Mouse (Mus musculus) lung, adult 18-20 months (tissue): ENCODE data around the gene Hdhd5.
A peak's percentile ranks its signal among the peaks of the same experiment; 100 is the strongest.

Source experiments
- DNase-seq, 2 experiments: peaks; one replicate each; pipeline ENCODE4 v3.0.0; 2022; ENCODE audit warnings: mixed read lengths in 2 of 2

Gene Hdhd5

DNA sequence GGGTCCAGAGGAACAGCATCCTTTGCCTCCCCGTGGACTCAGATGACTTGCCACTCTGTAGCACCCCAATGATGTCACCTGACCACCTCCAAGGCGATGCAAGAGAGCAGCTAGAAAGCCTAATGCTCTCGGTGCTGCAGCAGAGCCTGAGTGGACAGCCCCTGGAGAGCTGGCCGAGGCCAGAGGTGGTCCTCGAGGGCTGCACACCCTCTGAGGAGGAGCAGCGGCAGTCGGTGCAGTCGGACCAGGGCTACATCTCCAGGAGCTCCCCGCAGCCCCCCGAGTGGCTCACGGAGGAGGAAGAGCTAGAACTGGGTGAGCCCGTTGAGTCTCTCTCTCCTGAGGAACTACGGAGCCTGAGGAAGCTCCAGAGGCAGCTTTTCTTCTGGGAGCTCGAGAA is 49.1 kb downstream of the Hdhd5 start:
- DNase-seq: no peak

DNA sequence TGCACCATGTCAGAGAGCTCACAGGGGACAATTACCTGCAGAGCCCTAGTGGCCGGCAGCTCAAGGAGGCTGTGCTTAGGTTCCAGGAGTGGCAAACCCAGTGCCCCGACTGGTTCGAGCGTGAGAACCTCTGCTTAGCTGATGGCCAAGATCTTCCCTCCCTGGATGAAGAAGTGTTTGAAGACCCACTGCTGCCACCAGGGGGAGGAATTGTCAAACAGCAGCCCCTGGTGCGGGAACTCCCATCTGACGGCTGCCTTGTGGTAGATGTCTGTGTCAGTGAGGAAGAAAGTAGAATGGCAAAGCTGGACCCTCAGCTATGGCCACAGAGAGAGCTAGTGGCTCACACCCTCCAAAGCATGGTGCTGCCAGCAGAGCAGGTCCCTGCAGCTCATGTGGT is 49.6 kb downstream of the Hdhd5 start:
- no peak for DNase-seq

DNA sequence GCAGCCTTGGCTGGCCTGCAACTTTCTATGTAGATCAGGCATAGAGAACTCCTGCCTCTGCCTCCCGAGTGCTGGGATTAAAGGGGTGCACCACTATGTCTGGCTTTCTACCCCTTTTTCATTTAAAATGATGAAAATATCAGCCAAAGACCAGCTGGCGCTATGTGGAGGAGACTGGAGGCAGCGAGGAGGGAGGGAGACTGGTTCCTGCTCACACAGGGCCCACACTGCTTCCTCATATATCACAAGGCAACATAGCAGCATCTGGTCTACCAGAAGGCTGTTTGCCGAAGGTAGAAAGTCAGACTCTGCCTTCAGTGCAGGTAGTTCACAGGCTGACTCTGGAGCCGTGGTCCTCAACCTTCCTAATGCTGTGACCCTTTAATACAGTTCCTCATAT is 50.8 kb downstream of the Hdhd5 start:
- DNase-seq: no peak

DNA sequence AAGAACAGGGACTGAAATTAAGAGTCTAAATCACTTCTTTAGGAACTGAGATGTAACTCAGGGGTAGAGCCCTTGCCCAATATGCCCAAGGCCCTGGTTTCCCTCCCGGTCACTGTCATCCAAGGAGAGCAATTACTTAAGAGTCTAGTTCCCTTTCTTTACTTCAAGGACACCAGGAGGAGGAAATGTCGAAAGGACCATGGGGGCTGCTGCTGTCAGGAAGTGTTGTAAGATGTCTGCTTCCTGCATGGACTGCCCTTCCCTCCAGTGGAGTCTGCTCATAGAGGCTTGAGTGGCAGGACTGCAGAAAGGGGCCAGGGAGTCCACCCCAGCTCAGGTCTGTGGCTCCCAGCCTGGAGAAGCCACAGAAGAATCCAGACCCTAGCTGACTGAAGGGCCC is 51.8 kb downstream of the Hdhd5 start:
- peak in 1 of 2 experiments; percentile 57 for DNase-seq

DNA sequence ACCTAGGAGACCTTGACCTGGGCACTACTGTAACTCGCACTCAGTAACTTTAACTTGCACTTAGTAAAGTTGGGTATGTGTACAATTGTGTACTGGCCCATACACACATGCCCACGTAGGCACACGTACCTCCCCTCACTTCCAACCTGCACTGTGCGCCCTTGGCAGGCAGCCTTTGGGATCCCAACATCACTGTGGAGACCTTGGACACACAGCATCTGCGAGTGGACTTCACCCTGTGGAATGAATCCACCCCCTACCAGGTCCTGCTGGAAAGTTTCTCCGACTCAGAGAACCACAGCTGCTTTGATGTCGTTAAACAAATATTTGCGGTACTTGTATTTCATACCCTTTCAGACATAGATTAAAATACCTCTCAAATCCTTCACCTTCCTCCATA is 55.8 kb downstream of the Hdhd5 start:
- no peak for DNase-seq

GRCm38 (mm10) chr6:120473427-120473826 is 57.7 kb downstream of the Hdhd5 start:
- DNase-seq: peak; percentile 71 to 79

DNA sequence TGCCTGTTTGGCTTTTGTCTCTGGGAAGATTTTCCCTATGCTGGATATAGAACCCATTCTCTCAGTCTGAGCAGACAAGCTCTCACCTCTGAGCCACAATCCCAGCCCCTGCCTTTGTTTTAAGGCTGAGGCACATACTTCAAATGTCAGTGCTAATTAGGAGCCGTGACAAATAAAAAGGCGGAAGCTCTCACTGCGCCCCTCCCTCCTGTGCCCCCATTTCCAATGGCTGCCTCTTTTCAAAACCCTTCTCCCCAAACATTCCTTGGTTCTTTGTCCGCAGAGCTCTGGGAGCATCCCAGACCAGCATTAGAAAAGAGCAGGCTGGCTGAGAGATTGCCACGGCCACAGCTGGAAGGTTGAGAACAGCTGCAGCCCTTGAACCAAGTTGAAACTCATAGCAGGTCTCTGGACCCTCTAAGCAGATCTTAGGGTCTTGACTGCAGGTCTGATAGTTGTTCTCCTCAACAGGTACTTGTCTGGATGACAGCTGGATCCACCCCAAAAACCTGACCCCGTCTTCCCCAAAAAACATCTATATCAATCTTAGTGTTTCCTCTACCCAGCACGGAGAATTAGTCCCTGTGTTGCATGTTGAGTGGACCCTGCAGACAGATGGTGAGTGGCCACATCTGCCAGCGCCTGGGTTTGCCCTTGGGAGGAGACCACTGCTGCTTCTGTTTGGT is 58.5 kb downstream of the Hdhd5 start:
- no peak for DNase-seq

DNA sequence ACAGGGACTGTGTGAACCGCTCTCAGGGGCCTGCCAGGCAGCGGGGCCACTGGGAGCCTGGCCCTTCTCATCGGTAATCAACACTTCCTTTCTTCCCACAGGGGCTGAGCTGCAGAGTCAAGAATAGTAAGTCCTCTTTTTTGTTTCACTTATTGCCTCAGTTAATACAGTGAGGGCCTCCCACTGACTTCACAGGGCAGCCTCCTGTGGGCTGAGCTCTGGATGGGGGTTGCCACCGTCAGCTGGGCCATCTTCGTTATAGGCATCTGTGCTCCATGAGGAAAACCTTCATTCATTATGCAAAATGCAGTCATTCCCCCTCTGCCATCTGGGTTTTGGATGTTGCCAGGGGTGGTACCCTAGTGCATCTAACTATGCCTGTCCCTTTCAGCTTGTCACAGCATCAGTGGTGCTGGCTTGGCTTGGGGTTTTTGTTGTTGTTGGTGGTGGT is 59.1 kb downstream of the Hdhd5 start:
- DNase-seq: no peak

- DNase-seq: no peak
Observed at GRCm38 (mm10) chr6:120470666-120471065, 60.5 kb downstream of the Hdhd5 start.

DNA sequence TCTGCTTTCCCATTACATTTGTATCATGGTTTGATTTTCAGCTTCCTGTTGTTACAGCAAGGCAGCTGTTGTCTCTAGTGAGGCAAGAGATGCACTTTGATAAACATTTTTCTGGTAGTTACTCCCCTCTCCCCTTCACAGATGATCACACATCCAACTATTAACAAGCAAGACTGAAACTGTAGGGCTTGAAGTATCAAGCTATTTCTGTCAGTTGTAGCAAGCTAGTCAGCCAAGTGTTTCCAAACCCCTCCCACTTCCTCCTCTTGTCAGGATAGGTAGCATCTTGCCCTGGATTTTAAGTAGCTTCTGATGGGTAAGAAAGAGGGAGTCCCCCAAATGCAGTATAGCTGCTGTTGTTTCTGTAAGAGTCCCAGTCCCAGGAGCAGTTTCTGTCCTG is 61.3 kb downstream of the Hdhd5 start:
- no peak for DNase-seq

DNA sequence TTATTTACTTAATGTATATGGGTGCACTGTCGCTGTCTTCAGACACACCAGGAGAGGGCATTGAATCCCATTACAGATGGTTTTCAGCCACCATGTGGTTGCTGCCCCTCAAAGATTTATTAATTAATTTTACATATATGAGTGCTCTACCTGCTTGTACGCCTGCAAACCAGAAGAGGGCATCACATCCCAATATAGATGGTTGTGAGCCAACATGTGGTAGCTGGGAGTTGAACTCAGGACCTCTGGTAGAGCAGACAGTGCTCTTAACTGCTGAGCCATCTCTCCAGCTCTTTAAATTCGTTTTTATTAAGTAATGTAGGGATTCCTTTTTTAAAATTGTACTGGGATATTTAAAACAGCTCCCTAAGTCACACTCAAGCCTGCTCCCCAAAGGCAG is 61.9 kb downstream of the Hdhd5 start:
- DNase-seq: no peak

DNA sequence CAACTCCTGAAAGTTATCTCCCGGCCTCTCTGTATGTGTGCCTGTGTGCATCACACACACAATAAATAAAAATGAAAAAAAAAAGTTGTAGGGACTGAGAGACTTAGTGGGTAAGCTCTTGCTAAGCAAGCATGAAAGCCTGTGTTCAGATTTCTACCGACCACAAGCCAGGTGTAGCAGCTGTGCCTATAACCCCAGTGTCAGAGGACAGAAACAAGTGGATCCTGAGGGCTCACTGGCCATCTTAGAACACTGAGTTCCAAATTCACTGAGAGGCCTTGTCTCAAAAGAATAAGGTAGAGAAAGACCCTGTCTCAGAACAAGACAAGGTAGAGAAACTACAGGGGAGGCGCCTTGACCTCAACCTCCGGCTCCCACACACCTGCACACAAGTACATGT is 62.9 kb downstream of the Hdhd5 start:
- DNase-seq: no peak

- peak in 1 of 2 experiments; percentile 38 for DNase-seq
Observed at GRCm38 (mm10) chr6:120466609-120467329, 64.3 kb downstream of the Hdhd5 start.

DNA sequence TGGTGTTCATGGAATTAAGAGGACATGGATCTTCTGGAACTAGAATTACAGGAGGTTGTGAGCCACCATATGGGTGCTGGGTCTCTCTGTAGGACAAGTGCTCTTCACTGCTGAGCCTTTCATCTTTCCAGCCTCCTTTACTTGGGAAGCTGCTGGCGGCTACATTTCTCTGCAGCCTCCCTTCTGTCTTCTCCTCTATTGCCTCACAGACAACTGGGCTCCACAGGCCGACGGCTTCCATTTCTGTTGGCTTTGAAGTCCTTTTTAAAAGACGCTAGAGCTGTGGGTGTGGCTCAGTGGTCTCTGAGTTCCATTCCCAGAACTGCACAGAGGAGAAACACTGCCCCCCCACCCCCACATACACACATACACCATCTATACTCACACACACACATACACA is 65.7 kb downstream of the Hdhd5 start:
- no peak for DNase-seq

GRCm38 (mm10) chr6:120464406-120464939 is 66.6 kb downstream of the Hdhd5 start:
- no peak for DNase-seq

- peak in 1 of 2 experiments; percentile 46 for DNase-seq
Observed at GRCm38 (mm10) chr6:120463884-120464283, 67.2 kb downstream of the Hdhd5 start.

GRCm38 (mm10) chr6:120463086-120463871 is 67.8 kb downstream of the Hdhd5 start, which contains the start of gene Il17ra:
Gene Il17ra, plus strand, starts transcription at chr6:120463247.
- DNase-seq: peak; percentile 85 to 88

DNA sequence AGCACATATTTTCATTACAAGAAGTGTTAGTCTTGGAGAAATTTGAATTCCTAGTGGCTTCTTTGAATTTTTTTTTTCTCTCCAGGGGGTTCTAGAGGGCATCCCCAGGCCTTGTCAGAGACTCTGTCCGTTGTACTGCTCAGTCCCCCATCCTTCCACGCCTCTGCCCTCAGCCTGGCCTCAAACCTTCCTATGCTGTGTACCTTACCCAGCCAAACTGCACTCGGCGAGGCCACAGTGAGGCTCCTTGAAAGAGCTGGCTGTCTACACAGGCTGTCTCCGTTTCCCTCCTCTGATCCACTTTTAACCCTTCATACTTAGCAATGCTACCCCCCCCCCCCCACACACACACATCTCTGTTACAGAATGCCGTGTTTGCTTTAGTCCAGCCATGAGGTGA is 68.9 kb downstream of the Hdhd5 start:
- no peak for DNase-seq

DNA sequence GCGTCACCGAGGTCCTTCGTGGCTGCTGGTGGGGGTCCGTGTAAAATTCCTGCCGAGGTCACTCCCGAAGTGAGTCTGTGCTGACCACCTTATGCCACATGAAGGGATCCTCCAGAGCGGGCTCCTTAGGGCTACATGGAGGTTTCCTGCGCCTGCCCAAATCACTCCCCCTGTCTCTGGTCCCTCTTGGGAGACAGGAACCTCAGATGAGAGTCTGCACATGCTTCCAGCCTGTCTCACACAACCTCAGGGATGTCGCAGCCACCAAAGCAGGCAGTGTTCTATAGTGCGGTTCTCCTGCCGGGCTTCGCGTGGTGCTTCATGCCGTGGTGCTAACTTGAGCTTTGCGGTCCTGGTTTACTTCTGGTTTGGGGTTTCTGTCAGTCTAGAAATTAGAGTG is 69.9 kb downstream of the Hdhd5 start:
- DNase-seq: no peak
